Comparison of ENCODE assay signal across 11 mouse cellular contexts in the genomic region with DNA sequence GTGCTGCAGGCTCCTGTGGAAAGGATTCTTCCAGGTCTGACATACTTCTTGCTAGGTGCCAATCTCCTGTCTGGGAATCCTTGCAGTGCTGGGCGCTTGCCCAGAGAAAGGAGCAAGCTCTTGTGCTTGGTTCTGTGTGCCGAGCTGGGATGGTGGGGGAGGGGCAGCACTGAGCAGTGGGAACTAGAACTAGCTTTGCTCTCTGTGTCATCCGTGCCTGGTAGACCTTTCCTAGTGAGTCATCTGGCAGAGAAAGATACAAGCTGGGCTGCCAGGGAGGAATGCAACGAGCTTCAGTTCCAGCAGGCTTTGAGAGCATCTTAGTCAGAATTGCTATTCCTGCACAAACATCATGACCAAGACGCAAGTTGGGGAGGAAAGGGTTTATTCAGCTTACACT.
DNase-seq lines count a peak whose midpoint lies in the region; ATAC-seq lines count a peak whose summit lies in the region.
"Had no signal": no experiment of that assay in that cellular context is flagged by ENCODE, and none has a peak within 500 bp of the region (broad histone marks: within the 10 kb centered on the region; RNA-seq: fewer than 3 reads in every experiment).

No protein-coding gene starts in this region.

- H3K9me3 ChIP-seq in hindbrain, embryonic 10.5 days = no peaks in the 10 kb centered on the region
- no peaks in the 10 kb centered on the region for H3K9me3 ChIP-seq in hindbrain, embryonic 14.5 days (ENCODE audit: control insufficient read depth, low read length)
- no peaks in the 10 kb centered on the region for H3K9me3 ChIP-seq in midbrain, embryonic 10.5 days (replicated peaks)
- H3K9me3 ChIP-seq: G1E; limb, embryonic 12.5 days; neural tube, embryonic 12.5 days had no signal

- peaks cover 28% of the 10 kb centered on the region for H3K4me1 ChIP-seq in hindbrain, embryonic 10.5 days (replicated peaks)
- peaks cover 3% of the 10 kb centered on the region; the same call in 1 of the 2 replicates for H3K4me1 ChIP-seq in hindbrain, embryonic 14.5 days (replicated peaks; ENCODE audit: control insufficient read depth, insufficient read depth, low read length)
- peaks cover 22% of the 10 kb centered on the region for H3K4me1 ChIP-seq in midbrain, embryonic 10.5 days
- H3K4me1 ChIP-seq: limb, embryonic 12.5 days; neural tube, embryonic 12.5 days had no signal

- 39% methylated on average over 5 of the region's 5 CpGs for WGBS in hindbrain, embryonic 10.5 days
- 42% methylated on average over 5 of the region's 5 CpGs for WGBS in hindbrain, embryonic 14.5 days
- 53% methylated on average over 5 of the region's 5 CpGs for WGBS in midbrain, embryonic 10.5 days

- no peaks in the 10 kb centered on the region for H3K27me3 ChIP-seq in hindbrain, embryonic 10.5 days (ENCODE audit: insufficient read depth, poor library complexity, severe bottlenecking)
- H3K27me3 ChIP-seq in hindbrain, embryonic 14.5 days (ENCODE audit: control insufficient read depth, insufficient read depth, low read length) = no peaks in the 10 kb centered on the region
- no peaks in the 10 kb centered on the region; the same call in 1 of the 2 replicates for H3K27me3 ChIP-seq in midbrain, embryonic 10.5 days (ENCODE audit: low read depth, poor library complexity, severe bottlenecking)
- H3K27me3 ChIP-seq: limb, embryonic 12.5 days; neural tube, embryonic 12.5 days had no signal

- H3K4me2 ChIP-seq in hindbrain, embryonic 14.5 days (replicated peaks) = no peak overlapping the region
- H3K4me2 ChIP-seq: limb, embryonic 12.5 days; neural tube, embryonic 12.5 days had no signal

- DNase-seq in hindbrain, embryonic 10.5 days (ENCODE audit: low spot score) = peak; percentile 5
- DNase-seq in hindbrain, embryonic 14.5 days (ENCODE audit: low spot score) = no peak
- DNase-seq in adrenal gland, postnatal 25 days = peak; percentile 82
- peak; percentile 46 for DNase-seq in gastrocnemius, postnatal 14 days
- peak; percentile 66 for DNase-seq in left cerebral cortex, postnatal 4 days
- no peak for DNase-seq in retina, postnatal 1 day
- DNase-seq in midbrain, embryonic 10.5 days (ENCODE audit: low spot score) = no peak
- no peak for DNase-seq in kidney, adult 18-20 months

- intact Hi-C loops in gastrocnemius, postnatal 14 days (cut with DNase I; ENCODE audit: low total_unique reads) = no loop called here
- intact Hi-C loops in left cerebral cortex, postnatal 4 days (cut with DNase I) = no loop called here

- no peak overlapping the region for H3K4me3 ChIP-seq in hindbrain, embryonic 10.5 days
- H3K4me3 ChIP-seq in hindbrain, embryonic 14.5 days (replicated peaks; ENCODE audit: low read length) = no peak overlapping the region
- no peak overlapping the region for H3K4me3 ChIP-seq in midbrain, embryonic 10.5 days
- H3K4me3 ChIP-seq: limb, embryonic 12.5 days; neural tube, embryonic 12.5 days had no signal

- H3K27ac ChIP-seq in hindbrain, embryonic 10.5 days = no peak overlapping the region
- H3K27ac ChIP-seq in hindbrain, embryonic 14.5 days = no peak overlapping the region
- no peak overlapping the region for H3K27ac ChIP-seq in midbrain, embryonic 10.5 days (replicated peaks)
- H3K27ac ChIP-seq: limb, embryonic 12.5 days; neural tube, embryonic 12.5 days had no signal

- no peak for ATAC-seq in hindbrain, embryonic 14.5 days (ENCODE audit: low FRiP score)

- no peaks in the 10 kb centered on the region for H3K36me3 ChIP-seq in hindbrain, embryonic 10.5 days
- no peaks in the 10 kb centered on the region for H3K36me3 ChIP-seq in hindbrain, embryonic 14.5 days (replicated peaks; ENCODE audit: control insufficient read depth, insufficient read depth)
- H3K36me3 ChIP-seq in midbrain, embryonic 10.5 days = no peaks in the 10 kb centered on the region
- H3K36me3 ChIP-seq: G1E; limb, embryonic 12.5 days; neural tube, embryonic 12.5 days had no signal

- H3K9ac ChIP-seq in hindbrain, embryonic 14.5 days = no peak overlapping the region
- H3K9ac ChIP-seq: limb, embryonic 12.5 days; neural tube, embryonic 12.5 days had no signal

Comparison
In these comparisons a context has a peak if more than half of its experiments do, and no peak if none do; other contexts are left out.
1. DNase-seq: peak in hindbrain, embryonic 10.5 days (single experiment), adrenal gland, postnatal 25 days (single experiment), gastrocnemius, postnatal 14 days (single experiment) and left cerebral cortex, postnatal 4 days (single experiment); none in hindbrain, embryonic 14.5 days (single experiment), retina, postnatal 1 day (single experiment), midbrain, embryonic 10.5 days (single experiment) and kidney, adult 18-20 months (single experiment).